Mouse (Mus musculus) monocyte, adult 5-6 weeks (primary cell): ENCODE data around the gene Cnot3. TPM values are rescaled to one million over a fixed set of nuclear protein-coding genes. Genes with fewer than 3 reads are reported as not detected.
"Not testable (repeated sequence)": the region's sequence is repeated elsewhere in the genome, so short reads cannot be mapped to it uniquely, and the experiment has no call there.

Source experiments
- ATAC-seq: fragments of 153-309, 156-312 bp; replicated peaks from 2 replicates; pipeline ENCODE4 v1.8.0; 2017; ENCODE audit warnings: mild to moderate bottlenecking; ENCODE audit not compliant: low TSS enrichment, insufficient number of reproducible peaks, severe bottlenecking, poor library complexity, low FRiP score
- total RNA-seq: library from RNA; stranded (forward); fragments of 200-1000, 200-491, 200-594 nt; gene quantifications from 3 replicates; pipeline ENCODE4 v1.2.3, GENCODE M21; 2017

Gene Cnot3
- total RNA-seq, 1 experiment from 2014 or later: 24.8 TPM

DNA sequence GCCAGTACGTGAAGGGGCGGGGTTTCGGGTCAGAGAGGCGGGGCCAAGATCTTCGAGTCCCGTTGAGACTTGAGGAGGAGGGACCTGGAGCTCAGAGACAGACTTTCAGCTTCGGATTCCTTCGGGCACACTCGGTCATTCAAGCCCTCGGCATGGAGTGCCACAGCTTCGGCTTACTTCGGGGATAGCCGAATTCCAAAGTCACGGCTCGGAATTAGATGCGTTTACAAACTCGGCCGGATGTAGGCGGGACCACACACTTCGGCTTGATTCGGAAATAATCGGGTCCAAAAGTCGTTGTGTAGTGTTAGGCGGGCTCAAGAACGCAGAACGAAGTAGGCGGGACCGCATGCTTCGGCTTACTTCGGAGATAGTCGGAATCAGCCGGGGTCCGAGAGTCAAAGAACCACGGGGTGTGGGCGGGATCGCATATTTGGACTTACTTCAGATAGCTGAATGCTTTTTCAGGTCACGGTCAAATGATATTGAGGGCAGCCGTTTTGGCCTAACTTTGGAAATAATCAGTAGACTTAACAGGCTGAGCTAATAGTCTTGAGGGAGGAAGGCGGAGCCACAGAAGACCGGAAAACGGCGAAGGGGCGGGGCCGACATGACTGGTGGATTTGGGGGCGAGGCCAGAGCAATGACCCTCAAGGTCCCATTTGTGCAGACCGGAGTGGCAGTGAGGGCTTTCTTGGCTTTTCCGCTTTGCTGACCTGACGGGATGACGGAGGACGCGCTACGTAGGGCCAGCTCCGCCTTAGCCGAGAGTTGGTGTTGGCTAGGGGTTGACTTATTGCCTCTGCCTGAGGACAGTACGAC is 48.1 kb downstream of the Cnot3 start, which contains the start of gene Mboat7:
TSS of gene Mboat7 (minus strand) at position 537 of the 822 bp plus-strand sequence.
- peak; percentile 78 for ATAC-seq

DNA sequence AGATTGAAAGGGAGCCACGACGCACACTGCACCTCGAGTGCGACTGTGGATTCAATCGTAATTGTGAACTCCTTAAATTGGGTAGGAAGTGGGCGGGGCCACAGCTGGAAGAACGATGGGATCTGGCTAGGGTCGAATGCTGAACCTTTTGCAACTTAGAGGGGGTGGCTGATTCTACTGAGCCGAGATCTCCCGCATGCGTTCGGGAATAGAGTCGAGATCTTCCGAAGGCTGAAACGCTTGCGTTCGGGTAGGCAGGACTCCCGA is 48.7 kb downstream of the Cnot3 start:
- no peak for ATAC-seq

DNA sequence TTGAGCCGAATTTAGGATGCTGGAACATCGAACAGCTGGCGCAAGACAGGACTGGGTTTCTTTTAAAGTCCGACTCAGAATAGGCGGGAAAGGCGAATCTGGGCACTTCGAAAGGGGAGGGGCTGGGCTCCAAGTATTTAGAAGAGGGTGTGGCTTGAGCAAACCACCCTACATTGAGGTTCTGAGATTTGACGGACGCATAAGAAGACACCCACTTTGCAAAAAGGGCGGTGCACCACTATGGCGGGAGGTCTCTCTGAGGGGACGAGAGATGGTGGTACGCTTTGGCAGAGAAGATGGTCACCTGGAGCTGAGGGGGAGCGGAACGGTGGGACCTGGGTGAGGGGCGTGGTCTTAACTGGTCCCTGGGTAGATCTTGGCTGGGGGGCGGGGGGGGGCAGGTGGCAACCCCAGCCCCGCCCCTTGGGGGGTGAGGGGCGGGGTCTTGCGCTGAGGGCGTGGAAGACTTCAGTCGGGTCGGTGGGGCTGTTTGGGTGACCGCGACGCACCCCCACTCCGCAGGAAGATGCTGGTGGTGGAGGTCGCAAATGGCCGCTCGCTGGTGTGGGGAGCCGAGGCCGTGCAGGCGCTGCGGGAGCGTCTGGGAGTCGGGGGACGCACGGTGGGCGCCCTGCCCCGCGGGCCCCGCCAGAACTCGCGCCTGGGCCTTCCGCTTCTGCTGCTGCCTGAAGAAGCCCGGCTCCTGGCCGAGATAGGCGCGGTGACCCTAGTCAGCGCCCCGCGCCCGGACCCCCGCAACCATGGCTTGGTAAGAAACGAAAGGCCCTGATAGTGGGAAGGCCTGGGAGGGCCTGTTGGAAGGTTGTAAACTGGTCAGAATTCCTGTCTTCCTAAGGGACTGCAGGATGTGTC is 49.2 kb downstream of the Cnot3 start:
- ATAC-seq: peak; percentile 51

DNA sequence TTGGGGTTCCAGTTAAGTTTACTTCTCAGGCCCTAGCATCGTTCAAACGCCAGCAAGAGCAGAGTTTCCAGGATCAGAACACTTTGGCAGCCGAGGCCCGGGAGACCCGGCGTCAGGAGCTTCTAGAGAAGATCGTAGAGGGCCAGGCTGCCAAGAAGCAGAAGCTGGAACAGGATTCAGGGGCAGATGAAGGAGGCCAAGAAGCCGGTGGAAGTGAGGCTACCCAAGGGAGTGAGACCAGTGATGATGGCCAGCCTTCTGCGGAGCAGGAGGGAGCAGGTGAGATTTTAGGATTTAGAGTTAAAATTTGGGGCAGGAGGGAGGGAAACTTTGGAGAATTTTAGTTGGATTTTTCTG is 49.9 kb downstream of the Cnot3 start:
- ATAC-seq: not testable (repeated sequence)

DNA sequence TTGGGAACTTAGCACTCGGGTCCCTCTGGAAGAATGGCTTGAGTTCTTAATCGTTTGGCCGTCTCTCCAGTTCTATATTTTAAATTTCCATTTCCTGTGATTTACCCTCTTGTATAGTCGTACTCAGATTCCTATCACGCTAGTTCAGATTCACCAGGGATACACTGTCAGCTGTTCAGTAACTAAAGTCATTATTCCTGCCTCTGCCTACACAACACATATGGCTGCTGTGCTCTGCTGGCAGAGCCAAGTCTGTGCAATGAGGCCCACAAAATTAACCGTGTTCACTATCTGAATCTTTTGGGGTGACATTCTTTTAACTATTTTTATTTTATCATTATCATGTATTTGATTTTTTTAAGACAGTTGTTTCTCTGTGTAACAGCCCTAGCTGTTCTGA is 53.4 kb downstream of the Cnot3 start:
- no peak for ATAC-seq

DNA sequence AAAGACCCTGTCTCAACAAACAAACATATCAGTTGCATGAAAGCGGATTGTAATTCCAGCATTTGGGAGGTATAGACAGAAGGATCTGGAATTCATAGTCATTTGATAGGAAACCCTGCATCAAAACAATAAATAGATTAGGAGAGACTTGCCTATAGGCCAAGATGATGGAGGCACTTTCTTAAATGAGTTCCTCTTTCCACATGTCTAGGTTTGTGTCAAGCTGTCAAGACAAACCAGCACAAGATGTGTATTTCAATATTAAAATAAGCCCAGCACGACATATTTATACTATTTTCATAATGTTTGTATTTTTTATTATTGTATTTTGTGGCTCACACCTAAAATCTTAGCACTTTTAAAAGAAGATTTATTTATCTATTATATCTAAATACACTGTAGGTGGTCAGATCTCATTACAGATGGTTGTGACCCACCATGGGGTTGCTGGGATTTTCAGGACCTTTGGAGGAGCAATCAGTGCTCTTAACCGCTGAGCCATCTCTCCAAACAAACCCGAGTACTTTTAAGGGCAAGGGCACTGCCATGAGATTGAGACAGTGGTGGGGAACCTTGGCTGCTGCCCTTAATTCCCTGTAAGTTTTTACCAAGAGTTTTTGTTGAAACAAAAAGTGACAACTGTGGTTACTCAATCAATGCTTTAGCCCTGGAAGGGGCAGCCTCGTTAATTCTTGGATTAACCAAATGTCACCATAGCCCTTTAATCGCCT is 58.2 kb downstream of the Cnot3 start:
- no peak for ATAC-seq

DNA sequence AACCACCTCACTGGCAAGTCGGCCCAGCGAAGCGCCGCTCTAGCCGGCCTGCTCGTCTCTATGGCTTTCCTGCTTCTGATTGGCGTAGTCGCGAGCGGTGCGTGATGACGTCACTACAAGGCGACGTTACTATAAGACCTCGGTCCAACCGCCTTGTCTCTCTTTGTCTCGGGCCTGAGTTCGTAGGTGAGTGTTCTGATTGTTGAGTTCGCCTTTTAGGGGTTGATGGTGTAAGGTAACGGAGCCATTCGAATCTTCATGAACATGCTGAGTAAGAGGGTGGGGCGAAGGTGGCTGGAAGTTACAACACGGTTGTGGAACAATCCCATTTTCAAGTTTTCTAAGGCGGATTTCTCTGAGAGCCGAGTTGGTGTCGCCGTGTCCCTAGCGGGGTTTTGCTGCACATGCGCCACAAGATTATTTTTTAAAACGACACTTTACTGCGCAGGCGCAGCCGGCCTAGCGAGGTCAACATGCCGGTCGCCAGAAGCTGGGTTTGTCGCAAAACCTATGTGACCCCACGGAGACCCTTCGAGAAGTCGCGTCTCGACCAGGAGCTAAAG is 58.9 kb downstream of the Cnot3 start, which contains the start of gene Rps9:
TSS of gene Rps9 (plus strand) at position 115 of the 563 bp plus-strand sequence.
- peak; percentile 84 for ATAC-seq

DNA sequence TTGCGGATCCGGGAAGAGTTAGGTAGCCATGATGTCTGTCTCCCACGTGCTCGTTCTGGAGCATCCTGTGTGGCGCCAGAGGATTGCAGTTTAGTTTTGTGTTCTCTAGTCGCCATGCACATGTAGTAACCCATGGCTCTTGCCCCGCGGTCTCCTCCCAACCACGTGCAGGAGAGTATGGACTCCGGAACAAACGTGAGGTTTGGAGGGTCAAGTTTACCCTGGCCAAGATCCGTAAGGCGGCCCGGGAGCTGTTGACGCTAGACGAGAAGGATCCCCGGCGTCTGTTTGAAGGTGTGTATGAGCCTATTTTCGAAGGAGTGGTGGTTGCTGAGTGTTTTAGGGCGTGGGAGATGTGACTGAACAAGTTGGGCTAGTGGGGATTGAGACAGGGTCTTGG is 59.4 kb downstream of the Cnot3 start:
- ATAC-seq: peak; percentile 2; the same call in 1 of the 2 replicates

DNA sequence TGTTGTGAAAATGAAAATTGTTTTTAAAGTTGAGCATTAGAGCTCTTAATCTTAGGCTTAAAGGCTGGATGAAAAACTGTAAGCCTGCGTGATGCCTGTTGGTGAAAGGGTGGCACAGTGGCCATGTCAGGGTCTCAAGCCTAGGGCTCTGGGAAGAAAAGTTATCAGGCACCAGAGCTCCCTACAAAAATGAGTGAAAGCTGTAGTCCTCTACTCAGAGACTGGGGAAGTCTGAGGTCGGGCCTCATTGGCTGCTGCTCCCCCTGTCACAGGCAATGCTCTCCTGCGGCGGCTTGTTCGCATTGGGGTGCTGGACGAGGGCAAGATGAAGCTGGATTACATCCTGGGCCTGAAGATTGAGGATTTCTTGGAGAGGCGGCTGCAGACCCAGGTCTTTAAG is 60.4 kb downstream of the Cnot3 start:
- ATAC-seq: not testable (repeated sequence)

DNA sequence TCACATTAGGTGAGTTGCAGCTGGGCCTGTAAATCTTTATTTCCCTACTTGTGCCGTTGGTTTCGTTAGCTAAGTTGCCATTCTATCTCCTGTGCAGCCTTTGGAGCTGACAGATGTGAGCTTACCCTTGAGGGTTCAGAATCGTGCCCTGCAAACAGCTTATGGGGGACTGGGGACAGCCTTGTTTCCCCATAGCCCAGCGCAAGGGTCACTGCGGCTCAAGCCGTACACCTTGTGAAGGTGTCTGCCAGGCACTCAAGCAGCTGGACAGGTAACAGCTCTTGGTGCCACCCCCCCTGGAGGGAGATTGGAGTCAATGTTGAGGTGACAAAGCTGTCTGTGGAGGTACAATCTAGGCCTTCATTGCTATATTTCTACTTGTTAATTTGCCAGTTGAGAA is 60.8 kb downstream of the Cnot3 start:
- ATAC-seq: no peak

DNA sequence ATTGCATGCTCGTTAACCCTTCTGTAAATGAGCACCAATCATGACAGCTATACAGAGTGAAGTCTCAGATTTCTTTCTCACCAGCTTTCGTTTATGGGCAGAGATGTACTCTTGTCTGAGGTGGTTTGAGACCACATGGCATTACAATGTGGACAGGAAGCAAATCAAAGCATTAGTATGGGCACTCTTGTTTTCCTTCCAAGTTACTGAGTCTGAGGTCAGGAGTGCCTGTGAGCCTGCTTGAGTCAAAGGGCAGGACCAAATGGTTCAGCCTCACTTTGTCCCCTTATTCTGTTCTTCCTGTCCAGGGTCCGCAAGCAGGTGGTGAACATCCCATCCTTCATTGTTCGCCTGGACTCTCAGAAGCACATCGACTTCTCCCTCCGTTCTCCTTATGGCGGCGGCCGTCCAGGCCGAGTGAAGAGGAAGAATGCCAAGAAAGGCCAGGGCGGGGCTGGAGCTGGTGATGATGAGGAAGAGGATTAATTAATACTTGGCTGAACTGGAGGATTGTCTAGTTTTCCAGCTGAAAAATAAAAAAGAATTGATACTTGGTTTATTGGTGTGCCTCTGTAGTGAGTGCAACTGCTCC is 61.4 kb downstream of the Cnot3 start:
- no peak for ATAC-seq

DNA sequence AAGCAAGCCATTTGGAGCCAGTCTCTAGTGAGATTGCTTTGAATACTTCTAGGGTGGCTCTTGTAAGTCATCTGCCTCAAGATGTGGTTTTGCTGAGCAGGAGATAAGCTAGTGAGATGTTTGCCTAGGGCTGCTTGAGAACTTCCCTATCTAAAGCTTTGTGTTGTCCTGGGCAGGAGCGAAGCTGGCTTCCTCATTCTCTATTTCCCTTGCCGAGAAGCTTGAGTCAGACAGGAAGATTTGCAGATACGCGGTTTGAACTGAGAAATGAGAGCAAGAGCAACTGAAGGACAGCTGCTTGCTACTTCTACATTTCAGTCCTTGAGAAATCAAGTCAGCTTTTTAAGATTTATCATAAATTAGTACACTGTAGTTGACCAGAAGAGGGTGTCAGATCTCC is 62.0 kb downstream of the Cnot3 start:
- ATAC-seq: peak; percentile 64

DNA sequence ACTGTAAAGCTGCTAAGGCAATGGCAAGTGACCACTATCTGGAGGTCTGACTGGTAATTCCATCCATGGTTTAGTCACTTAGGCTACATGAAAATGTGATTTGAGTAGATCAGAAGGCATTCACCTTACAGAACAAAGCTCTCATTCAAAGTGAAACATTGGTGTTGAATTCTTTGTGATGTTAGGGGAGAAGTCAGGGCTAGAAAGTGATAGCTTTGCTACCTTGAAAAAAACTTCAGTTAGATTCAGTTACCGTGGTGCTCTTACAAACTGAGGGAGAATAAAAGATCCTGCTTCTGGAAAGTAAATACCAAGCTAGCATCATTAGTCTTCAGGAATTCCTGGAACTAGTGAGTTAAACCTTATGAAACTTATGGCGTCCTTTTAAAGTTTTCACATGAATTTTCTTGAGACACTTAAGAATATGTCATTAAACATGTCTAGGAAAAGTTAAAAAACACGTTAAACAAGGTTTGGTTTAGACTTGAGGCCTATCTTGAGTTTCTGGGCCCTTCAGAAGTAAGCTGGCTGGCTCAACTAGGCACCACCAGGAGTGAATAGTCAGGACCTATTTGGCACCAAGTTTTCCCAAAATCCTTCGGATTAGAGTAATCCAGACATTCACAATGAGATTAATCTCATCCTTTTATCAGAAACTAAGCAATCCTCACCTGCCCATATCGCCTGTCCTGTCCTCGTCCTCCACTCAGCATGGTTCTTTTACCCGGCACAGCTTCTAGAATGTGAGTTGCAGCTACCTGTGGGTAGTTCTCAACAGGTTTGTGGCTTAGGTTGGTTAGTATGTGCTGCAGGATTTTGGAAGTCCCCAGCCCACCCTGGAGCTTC is 62.7 kb downstream of the Cnot3 start:
- no peak for ATAC-seq

DNA sequence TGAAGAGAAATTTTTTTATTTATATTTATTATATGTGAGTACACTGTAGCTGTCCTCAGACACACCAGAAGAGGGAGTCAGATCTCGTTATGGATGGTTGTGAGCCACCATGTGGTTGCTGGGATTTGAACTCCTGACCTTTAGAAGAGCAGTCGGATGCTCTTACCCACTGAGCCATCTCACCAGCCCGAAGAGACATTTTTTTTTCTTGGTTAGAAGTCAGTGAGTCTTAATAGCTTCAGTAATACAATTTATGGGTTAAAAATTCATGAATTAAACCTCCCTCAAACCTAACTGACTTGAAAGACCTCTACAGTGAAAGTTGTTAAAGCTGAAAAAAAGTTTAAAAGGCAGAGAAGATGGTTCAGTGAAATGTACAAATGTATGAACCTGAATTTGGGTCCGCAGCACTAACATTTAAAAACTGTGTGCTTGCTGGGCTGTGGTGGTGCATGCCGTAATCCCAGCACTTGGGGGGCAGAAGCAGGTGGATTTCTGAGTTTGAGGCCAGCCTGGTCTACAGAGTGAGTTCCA is 63.4 kb downstream of the Cnot3 start:
- not testable (repeated sequence) for ATAC-seq

DNA sequence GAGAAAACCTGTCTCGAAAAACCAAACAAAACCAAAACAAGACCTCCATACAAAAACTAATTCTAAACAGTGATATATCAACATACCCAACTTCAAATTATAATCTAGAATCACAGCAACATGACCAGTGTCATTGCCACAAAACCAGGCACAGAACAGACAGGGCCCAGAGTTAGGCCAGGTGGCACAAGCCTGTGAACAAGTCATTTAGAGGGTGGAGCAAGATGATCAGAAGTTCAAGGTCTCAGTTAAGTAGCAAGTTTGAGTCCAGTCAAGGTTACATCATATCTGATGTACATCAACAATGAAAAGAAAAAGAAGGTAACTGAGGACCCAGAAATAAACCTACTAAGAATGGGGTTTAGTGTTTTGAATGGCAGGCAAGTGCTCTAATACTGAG is 63.9 kb downstream of the Cnot3 start:
- no peak for ATAC-seq
